Mouse (Mus musculus) limb, embryonic 11.5 days (tissue): Measurements from ENCODE around the gene Mesd. TPM values are rescaled to one million over a fixed set of nuclear protein-coding genes. Genes with fewer than 3 reads are reported as not detected.
A peak's percentile ranks its signal among the peaks of the same experiment; 100 is the strongest.

ENCODE experiments used
- ATAC-seq: fragments of 200-750 bp; cut with Nextera tagmentation; 2 replicates; pipeline ENCODE4 v1.8.0; 2017; ENCODE audit warnings: low read depth; ENCODE audit not compliant: insufficient number of reproducible peaks, low FRiP score, low TSS enrichment
- DNase-seq: peaks from one replicate; pipeline ENCODE4 v3.0.0-alpha.2; 2015; ENCODE audit warnings: low spot score
- H3K27ac ChIP-seq: fragments of 300-500 bp; sonication (generic); replicated peaks from 2 replicates; pipeline ENCODE4 v1.5.1; 2014; ENCODE audit warnings: low read depth, mild to moderate bottlenecking, low read length
- H3K27me3 ChIP-seq: fragments of 300-500 bp; sonication (generic); 2 replicates; pipeline ENCODE4 v1.6.1; 2014; ENCODE audit warnings: mild to moderate bottlenecking, low read length, mixed read lengths; ENCODE audit not compliant: control insufficient read depth, insufficient read depth
- H3K36me3 ChIP-seq: fragments of 300-500 bp; sonication (generic); 2 replicates; pipeline ENCODE4 v1.6.1; 2014; ENCODE audit warnings: mild to moderate bottlenecking, low read length, moderate library complexity, mixed read lengths; ENCODE audit not compliant: control insufficient read depth, insufficient read depth
- H3K4me1 ChIP-seq: fragments of 300-500 bp; sonication (generic); 2 replicates; pipeline ENCODE4 v1.6.1; 2014; ENCODE audit warnings: low read length, mixed read lengths; ENCODE audit not compliant: control insufficient read depth, insufficient read depth
- H3K4me2 ChIP-seq: fragments of 300-500 bp; sonication (generic); 2 replicates; pipeline ENCODE4 v1.6.1; 2014; ENCODE audit warnings: low read depth, mild to moderate bottlenecking, moderate library complexity; ENCODE audit not compliant: severe bottlenecking
- H3K4me3 ChIP-seq: fragments of 300-500 bp; sonication (generic); 2 replicates; pipeline ENCODE4 v1.5.1; 2014; ENCODE audit warnings: low read depth, low read length
- H3K9ac ChIP-seq: fragments of 300-500 bp; sonication (generic); 2 replicates; pipeline ENCODE4 v1.6.1; 2014; ENCODE audit warnings: mild to moderate bottlenecking, low read length
- H3K9me3 ChIP-seq: fragments of 300-500 bp; sonication (generic); 2 replicates; pipeline ENCODE4 v1.6.1; 2016; ENCODE audit warnings: low read length; ENCODE audit not compliant: control insufficient read depth
- WGBS: fragments of 180-500 bp; shearing (Covaris S2); extraction: QIAGEN DNeasy Blood & Tissue Kit; methylation state at CpG from one replicate; pipeline ENCODE4 v1.1.7; 2014; 5-methylcytosine and 5-hydroxymethylcytosine counted together
- polyA plus RNA-seq: library from polyadenylated mRNA; unstranded; fragments of >200 nt; fragmentation: Nextera tagmentation; extraction: Ambion mirVana; gene quantifications from 2 replicates; pipeline ENCODE4 v1.2.1, GENCODE M21; 2014

Mesd gene
- polyA plus RNA-seq: 87.0 and 89.7 TPM in 2 replicates

DNA sequence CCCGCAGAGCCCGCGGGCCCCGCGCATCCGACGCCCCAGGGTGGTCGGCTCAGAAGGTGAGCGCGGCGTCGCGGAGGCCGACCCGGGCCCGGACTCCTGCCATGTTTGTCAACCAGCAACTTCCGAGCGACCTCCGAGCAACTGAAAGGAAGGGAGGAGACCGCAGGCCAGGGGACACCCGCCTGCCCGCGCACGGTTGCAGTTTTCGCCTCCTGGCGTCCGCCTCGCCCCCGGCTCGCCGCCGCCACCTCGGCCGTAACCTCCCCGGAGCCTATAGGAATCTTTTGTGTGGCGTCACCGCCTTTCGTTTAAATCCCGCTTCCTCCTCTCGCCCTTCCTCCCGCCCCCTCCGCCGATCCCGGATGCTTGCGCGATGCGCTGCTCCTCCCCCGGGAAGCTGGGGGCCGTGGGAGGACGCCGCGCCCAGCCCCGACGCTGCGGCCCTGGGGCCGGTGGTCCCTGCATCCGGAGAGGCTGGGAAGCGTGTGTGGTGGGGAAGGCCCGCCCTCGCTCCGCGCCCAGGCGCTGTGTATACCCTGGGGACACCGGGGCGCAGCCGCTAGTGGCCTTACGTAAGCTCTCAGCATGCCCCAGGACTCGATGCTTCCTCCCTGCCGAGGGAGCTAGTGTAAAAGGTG lies at the start of gene Mesd, which contains the start of gene Tlnrd1:
Gene Mesd (plus strand): TSS at position 446 of the 638 bp plus-strand sequence.
Gene Tlnrd1 (minus strand): TSS at position 285 of the 638 bp plus-strand sequence.
- Histone ChIP-seq H3K9me3 (no peaks in the 10 kb centered on the region), H3K4me1 (peaks cover 25% of the 10 kb centered on the region)

DNA sequence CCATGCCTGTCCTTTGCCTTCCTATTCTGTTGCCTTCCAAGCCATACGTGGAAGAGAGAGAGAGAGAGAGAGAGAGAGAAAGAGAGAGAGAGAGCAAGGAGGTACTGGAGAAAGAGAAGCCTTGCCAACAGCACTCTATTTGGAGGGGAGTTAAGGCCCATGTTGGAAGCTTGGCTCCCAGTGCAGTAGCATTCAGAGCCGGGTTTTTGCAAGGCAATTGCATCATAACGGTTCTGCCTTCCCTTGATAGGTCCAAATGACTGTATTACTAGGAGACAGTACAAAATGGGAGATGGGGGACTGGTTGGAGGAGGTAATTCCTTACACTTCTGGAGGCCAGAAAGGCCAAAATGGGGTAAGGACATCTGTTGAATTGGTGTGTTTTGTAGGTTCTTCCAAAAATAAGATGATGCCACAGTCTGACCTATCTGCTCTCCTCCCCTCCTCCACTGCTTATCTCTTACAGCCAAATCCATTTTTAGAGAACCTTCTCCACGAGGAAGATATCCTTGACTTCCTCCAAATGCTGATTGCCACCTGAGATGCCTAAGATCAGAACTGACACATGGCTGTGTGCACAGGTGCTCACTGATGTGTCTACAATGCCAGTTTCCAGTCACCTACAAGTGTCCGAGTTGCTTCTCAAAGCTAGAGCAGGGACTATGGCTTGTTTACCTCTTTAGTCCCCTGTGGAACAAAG lies 45.6 kb upstream of the Mesd start:
- ATAC-seq: no peak

More for the DNA sequence above, at the start of gene Mesd, which contains the start of gene Tlnrd1:
- DNase-seq (peak; percentile 92), ATAC-seq (peak; percentile 81)
- H3K27me3 ChIP-seq: no peaks in the 10 kb centered on the region
- peak within 1 kb of the TSS; percentile 69 for H3K4me2 ChIP-seq
- H3K36me3 ChIP-seq: peaks cover 2% of the 10 kb centered on the region; the same call in 1 of the 2 replicates
- H3K27ac ChIP-seq: peak within 1 kb of the TSS; percentile 97
- H3K9ac ChIP-seq: peak within 1 kb of the TSS; percentile 90
- WGBS: under 1% methylated on average over 67 of the region's 69 CpGs
- peak within 1 kb of the TSS; percentile 58 for H3K4me3 ChIP-seq

DNA sequence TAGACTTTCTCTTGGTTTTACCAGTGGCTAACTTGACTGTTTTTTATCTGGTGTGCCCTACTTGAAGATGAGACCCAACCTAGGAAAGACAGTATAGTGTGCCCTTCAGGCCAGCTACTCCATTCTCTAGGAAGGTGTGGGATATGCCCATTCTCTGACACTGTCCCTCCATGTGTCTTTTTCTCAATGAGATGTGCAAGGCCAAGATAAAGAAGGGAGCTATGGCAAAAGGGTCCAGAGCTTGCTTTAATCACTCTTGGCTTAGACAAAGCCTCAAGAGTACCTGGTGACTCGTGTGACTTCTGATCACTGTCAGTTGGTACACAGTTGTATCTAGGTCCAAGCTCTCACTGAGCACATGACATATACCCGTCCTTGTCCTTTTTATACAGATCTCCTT lies 44.2 kb upstream of the Mesd start:
- no peak overlapping the region for H3K9ac ChIP-seq
- H3K27me3 ChIP-seq: no peaks in the 10 kb centered on the region
- DNase-seq: no peak
- H3K4me2 ChIP-seq: no peak overlapping the region
- H3K27ac ChIP-seq: no peak overlapping the region
- no peak for ATAC-seq
- H3K4me3 ChIP-seq: no peak overlapping the region
- whole genome bisulfite sequencing: 81% methylated on average over 2 of the region's 2 CpGs
- H3K36me3 ChIP-seq: no peaks in the 10 kb centered on the region
- no peaks in the 10 kb centered on the region for H3K9me3 ChIP-seq
- no peaks in the 10 kb centered on the region for H3K4me1 ChIP-seq

More for the DNA sequence above, 45.6 kb upstream of the Mesd start:
- WGBS: 81% methylated on average over 5 of the region's 5 CpGs
- no peak overlapping the region for H3K9ac ChIP-seq
- H3K4me3 ChIP-seq: no peak overlapping the region
- no peaks in the 10 kb centered on the region for H3K36me3 ChIP-seq
- no peaks in the 10 kb centered on the region for H3K9me3 ChIP-seq
- no peaks in the 10 kb centered on the region for H3K4me1 ChIP-seq
- no peak overlapping the region for H3K4me2 ChIP-seq
- H3K27ac ChIP-seq: no peak overlapping the region
- no peak for DNase-seq
- H3K27me3 ChIP-seq: no peaks in the 10 kb centered on the region

DNA sequence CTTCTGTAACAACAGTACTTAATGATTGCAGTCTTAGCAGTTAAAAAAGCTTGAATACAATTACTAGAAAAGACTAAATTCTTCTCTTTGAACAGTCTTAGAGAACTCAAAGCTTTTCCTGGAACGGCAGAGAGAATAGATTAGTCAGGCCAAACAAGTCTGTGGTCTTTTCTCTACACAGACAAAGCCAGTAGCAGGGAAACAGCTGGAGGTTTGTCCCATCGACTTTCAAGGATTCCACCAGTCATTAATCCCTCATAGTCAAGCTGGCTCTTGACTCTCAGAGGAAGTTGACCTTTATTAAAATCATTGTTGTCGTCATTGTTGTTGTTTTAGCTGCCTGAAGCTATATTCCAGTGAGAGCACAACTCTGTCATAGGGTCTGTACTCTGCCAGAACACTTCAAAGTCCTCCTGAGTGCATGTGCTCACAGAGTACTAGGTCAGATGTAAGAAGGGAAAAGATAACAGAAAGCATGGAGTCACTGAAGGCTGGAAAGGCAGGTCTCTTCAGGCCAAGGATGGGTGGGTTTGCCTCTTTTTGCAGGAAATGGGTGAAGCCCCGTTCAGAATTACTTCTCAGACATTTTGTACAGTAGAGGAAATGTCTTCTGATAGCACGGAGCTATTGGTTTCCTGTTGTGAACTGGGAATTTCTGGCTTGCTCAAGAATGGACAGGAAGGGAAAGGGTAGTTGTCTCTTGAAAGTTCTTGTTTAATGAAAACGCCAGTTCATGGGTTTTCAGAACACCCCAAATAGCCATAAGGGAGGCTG lies 41.6 kb upstream of the Mesd start:
- no peaks in the 10 kb centered on the region for H3K9me3 ChIP-seq
- H3K36me3 ChIP-seq: no peaks in the 10 kb centered on the region
- no peak overlapping the region for H3K4me3 ChIP-seq
- no peak for DNase-seq
- H3K27me3 ChIP-seq: no peaks in the 10 kb centered on the region
- H3K27ac ChIP-seq: no peak overlapping the region
- H3K4me2 ChIP-seq: no peak overlapping the region
- no peak overlapping the region for H3K9ac ChIP-seq
- peaks cover 3% of the 10 kb centered on the region; the same call in 1 of the 2 replicates for H3K4me1 ChIP-seq
- no peak for ATAC-seq
- WGBS: 79% methylated on average over 6 of the region's 6 CpGs

DNA sequence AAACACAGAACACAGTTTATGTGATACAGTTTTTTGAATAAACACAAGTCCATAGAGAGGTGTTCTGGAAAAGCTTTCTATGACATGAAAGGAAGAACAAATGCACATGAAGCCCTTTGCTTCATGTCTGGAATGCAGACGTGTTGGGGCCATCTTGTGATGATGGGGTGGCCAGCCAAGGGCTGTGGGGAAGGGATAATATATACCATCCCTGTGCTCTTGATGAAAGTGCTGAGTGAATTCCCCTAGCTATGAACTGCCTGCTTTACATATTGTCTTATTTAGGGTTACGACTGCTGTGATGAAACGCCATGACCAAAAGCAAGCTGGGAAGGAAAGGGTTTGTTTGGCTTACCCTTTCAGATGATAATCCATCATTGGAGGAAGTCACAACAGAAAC lies 39.5 kb upstream of the Mesd start:
- ATAC-seq (no peak), DNase-seq (no peak)
- no peak overlapping the region for H3K4me3 ChIP-seq
- H3K36me3 ChIP-seq: no peaks in the 10 kb centered on the region
- H3K27ac ChIP-seq: no peak overlapping the region
- no peaks in the 10 kb centered on the region for H3K9me3 ChIP-seq
- H3K4me2 ChIP-seq: no peak overlapping the region
- WGBS: 72% methylated on average over 3 of the region's 3 CpGs
- no peak overlapping the region for H3K9ac ChIP-seq
- peaks cover 3% of the 10 kb centered on the region; the same call in 1 of the 2 replicates for H3K4me1 ChIP-seq
- no peaks in the 10 kb centered on the region for H3K27me3 ChIP-seq

DNA sequence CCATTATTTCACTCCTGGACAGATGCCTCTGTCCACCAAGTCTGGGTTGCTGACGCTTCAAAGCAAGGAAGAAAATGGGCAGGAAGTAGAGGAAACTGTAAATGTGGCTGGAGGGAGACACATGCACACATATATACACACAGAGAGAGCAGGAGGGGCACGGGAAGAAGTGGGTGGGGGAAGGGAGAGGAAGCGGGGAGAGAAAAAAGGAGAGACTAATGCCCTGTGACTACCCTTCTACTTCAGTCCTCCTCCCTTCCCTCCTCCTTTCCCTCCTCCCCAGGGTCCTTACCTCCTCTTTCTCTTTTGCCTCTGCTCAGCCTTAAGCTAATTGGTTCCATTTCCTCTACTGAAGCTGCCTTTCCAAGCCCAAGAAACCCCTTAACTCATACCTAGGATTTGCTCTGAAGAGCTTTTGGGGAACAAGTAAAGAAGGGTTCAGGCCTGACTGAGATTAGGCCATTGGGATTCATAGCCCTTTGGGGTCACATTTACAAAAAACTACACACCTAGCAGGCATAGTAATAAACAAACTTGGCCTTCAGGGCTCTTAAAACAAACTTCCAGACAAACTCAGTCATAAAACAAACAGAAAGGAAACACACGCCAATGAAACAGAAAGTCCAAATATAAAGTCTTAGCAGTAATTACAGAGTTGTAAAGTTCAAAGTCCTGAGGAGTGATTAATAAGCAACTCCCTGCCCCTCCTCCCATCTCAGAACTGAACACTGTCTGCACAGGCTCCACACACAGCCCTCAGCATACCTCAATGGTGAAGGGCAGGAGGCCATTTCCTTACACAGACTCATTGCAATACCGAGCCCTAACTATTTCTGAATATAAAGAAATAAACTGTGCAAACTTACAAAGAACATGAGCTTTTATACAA lies 36.8 kb upstream of the Mesd start:
- Histone ChIP-seq H3K36me3 (no peaks in the 10 kb centered on the region), H3K27ac (peak overlapping the region; percentile 75), H3K4me2 (no peak overlapping the region), H3K9me3 (no peaks in the 10 kb centered on the region), H3K4me3 (no peak overlapping the region), H3K4me1 (peaks cover 3% of the 10 kb centered on the region; the same call in 1 of the 2 replicates), H3K27me3 (no peaks in the 10 kb centered on the region), H3K9ac (no peak overlapping the region)
- DNase-seq (peak; percentile 64), ATAC-seq (peak; percentile 87)
- WGBS: 13% methylated on average over 5 of the region's 5 CpGs

DNA sequence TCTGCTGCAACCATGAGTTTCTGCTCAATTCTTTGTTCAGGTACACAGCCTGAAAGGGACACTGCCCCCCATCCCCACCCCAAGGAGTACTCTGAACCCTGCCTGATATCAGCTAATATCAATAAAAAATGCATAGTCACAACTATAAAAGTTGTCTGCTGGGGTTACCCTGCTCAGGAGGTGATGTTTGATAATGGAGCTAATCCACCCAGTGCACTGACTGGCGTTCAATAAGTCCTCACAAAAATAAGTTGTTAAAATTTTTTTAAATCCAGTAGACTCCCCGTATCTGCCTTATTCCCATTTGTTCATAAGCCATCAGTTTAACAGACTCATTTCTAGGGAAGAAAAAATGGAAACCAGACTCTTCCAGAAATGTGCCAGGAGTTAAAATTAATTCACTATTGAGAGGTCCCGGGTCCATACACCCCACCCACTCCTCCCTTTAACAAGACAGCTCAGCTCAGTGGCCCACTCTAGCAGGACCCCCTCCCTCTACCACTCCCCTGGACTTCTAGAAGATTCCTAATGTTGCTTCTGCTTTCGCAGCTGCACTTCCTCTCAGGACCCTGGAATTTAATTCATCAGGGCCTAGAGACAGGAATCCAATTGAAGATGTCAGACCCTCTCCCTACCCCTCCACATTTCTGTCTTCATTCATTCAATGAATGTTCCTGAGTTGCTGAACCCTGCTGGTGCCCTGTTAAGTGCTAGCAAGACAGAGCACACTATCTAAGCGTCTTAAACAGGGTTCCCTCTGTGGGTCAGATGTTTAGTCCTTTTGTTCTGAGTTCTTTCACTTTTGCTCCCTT lies 32.5 kb upstream of the Mesd start:
- 75% methylated on average over 5 of the region's 5 CpGs for WGBS
- Histone ChIP-seq H3K9ac (no peak overlapping the region), H3K27ac (no peak overlapping the region), H3K4me2 (no peak overlapping the region), H3K36me3 (no peaks in the 10 kb centered on the region), H3K27me3 (no peaks in the 10 kb centered on the region), H3K4me3 (no peak overlapping the region), H3K9me3 (no peaks in the 10 kb centered on the region), H3K4me1 (peaks cover 6% of the 10 kb centered on the region; the same call in 1 of the 2 replicates)
- no peak for ATAC-seq
- DNase-seq: no peak
